Mouse (Mus musculus) c-Kit-positive CD71-positive TER-119-positive erythroid progenitor cells, embryonic 14.5 days (primary cell): Measurements from ENCODE around the gene Plekhf1.

ENCODE experiments used
- DNase-seq: peaks from one replicate; pipeline ENCODE4 v3.0.0-alpha.2; 2013; ENCODE audit warnings: low spot score

The Plekhf1 gene

DNA sequence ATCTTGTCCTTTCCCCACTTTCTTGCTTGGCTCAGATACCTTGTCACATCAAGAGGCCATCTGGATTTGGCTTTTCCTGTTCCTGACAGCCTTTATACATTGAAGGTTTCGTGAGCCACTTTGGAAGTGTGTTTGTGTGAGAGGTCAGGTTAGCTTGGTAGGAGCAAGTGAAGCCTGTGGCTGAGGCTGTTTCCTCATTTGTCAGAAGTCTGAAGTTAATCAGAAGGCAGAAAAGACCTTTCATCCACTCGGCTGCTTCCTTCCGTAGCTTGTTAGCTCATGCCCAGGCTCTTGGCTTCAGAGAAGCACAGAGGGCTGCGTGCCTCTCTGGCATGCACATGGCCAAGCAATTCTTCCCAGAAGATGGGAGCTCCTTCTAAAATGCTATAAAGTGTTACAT, 40.0 kb downstream of the Plekhf1 start:
- DNase-seq = no peak

DNA sequence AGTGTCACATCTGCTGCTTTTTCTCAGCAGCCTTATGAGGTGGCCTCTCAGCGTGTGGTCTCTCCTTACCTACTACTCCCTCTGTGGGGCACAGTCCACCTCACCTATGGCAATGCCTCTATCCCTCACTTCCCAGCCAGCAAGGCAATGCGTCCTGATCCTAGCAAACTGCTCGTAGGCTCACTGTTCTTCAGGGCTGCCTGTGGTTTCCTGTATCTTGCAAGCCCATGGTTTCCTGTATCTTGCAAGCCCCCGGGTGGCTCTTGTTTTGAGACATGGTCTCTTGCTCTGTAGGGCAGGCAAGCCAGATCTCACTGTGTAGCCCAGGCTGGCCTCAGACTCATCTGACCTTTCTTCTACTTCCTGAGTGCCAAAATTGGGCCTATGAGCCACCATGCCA, 41.0 kb downstream of the Plekhf1 start:
- DNase-seq = no peak

DNA sequence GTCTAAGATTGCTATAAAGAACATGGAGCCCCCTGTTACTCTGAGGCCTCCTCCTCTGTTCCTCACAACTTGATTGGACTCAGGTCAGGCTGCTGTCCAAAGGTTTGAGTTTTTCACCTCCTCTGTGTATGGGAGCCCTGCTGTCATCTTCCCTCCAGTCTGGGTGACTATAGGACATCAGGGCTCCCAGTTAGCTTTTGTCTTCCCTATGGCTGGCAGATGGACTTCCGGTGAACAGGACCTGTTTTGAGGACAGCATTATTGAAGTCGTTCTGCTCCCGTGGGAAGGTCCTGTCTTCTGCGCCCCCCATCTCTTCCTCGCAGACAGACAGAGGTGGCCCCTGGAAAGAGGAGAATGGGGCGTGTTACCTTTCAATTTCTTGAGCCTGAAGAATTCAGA, 43.0 kb downstream of the Plekhf1 start:
- DNase-seq = no peak

DNA sequence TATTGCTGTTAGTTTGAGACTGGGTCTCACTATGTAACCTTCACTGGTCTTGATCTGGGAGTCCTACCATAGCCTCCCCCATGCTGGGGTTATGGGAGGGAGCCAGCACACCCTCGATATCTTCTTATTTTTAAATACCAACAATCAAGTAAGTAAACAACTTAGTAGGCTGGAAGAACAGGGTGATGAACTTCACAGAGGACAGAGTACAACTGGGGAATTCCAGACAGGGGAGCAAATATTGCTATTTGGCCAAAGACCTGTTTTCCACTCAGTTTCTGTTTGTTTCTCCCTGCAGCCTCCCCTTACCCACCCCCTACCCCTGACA, 43.4 kb downstream of the Plekhf1 start:
- DNase-seq = no peak

DNA sequence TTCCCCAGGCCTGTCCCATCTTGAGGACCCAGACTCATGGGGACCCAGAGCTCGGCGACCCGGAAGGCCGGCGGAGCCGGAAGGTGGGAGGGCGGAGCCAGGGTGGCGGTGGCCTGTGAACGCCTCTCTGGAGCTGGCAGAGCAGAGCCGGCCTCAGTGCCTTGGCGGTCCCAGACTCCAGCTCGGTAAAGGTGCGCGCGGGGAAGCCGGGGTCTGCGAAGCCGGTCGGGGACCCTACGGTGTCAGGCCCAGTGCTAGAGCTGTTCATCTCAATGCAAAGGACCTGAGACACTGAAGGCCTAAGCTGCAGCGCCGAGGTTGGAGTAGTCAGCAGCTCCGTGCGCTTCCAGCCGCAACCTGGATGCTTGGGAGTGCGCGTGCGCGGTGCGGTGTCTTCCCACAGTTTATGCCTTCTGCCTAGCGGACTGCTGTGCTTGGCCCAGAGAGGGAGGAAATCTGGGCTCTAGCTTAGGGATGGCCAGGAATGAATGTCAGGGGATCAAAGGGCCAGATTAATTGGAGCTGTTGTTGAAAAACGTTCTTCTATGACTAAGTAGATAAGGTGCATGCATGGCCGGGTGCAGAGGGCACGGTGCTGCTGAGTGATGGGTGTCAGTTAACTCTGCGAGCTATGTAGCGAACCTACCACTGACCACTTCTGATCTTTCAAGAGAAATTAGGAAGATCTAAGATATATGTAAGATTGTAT, 44.0 kb downstream of the Plekhf1 start:
- DNase-seq = peak; percentile 69

DNA sequence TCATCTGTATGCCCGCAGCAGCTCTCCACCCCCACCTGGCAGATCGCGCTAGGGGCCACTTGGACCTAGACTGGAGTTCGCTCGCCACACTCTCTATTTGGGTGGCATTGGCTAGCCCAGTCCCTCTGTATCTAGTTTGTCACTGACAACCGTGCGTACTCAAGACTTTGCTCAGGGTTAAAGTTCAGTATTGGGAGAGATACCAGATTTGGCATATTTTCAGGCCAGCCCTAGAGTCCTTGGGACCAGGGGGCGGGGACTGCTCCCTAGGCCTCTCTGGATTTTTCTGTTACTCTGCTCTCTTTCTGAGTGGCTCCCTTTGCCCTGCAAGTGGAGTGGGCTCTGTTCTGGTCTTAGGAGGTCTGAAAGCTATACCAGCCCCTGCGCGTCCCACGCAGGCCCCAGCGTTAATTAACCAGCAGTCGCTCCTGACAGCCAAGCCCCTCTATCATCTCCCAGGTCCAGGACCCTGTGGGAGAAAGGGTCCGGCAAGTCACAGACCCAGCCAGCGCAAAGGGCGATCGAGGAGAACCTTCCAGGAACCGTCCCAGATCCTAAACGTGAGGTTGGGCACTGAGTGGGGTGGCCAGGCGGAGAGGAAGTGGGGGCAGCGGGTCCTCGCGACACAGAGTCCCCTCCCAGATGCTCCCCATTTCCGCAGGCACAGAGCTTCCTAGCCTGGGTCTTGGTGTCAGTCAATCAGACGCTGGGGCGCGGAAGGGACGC, 44.7 kb downstream of the Plekhf1 start, which contains the start of gene 1600014C10Rik:
TSS of gene 1600014C10Rik (plus strand) at position 256 of the 726 bp plus-strand sequence.
- DNase-seq = peak; percentile 62

DNA sequence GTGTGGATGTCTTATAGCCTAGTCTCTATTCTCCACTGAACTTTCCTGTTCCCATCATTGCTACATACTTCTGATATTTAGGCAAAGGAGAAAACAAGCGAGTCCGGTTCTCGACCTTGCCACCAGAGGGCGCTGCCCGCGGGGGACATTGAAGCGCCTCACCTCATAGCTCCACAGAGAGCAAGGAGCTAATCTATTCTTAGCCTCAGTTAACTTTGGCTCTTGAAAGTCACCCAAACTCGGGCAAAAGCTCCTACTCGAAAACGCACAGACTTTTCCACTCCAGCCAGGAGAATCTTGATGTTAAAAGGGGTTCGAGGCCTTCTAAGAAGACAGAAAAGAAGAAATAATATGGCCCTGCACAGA, 45.2 kb downstream of the Plekhf1 start:
- peak; percentile 82 for DNase-seq

DNA sequence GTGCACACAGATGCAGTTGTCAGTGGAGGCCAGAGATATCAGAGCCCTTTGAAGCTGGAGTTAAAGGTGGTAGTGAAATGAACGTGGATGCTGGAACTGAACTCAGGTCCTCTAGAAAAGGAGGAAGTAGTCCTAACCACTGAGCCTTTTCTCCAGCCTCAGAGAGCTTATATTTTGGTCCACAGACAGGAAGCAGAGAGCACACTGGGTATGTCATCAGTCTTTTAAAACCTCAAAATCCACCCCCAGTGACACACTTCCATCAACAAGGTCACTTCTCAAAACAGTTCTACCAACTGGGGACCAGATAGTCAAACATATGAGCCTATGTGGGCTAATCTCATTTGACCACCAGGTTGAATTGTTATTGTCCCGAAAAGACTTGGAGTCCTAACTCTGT, 46.5 kb downstream of the Plekhf1 start:
- no peak for DNase-seq

DNA sequence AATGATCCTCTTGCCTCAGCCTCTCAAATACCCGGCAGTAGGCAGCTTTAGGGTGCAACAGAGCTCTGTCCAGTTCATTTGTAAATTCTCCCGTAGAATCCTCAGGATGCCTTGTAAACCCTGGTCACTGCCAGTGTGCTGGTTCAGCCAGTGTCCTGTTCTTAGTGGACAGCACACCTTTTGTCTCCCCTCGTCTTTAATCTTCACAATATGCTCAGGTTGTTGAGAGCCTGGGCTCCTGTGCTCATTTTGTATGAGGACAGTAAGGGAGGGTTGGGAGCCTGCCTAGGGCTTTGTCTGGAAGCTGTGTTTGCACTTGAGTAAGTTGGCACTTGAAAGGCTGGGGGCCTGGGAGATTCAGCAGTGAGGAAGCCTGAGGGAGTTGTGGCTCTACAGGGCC, 47.9 kb downstream of the Plekhf1 start:
- DNase-seq = no peak

DNA sequence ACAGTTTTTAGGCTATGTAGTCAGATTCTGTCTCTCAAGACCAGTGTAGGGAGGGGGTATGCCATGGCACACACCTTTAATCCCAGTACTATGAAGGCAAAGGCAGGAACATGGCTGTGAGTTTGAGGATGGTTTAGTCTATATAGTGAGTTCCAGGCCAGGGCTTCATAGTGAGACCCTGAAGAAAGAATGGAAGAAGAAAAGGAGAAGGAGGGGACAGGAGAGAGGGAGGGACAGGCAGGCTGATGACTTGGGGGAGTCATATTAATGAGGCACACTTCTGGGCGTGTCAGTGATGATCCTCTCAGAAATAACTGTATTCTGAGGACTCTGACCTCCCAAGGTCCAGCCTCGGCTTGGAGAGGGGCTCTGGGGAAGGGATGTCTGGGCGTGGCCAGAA, 51.8 kb downstream of the Plekhf1 start:
- DNase-seq = no peak

DNA sequence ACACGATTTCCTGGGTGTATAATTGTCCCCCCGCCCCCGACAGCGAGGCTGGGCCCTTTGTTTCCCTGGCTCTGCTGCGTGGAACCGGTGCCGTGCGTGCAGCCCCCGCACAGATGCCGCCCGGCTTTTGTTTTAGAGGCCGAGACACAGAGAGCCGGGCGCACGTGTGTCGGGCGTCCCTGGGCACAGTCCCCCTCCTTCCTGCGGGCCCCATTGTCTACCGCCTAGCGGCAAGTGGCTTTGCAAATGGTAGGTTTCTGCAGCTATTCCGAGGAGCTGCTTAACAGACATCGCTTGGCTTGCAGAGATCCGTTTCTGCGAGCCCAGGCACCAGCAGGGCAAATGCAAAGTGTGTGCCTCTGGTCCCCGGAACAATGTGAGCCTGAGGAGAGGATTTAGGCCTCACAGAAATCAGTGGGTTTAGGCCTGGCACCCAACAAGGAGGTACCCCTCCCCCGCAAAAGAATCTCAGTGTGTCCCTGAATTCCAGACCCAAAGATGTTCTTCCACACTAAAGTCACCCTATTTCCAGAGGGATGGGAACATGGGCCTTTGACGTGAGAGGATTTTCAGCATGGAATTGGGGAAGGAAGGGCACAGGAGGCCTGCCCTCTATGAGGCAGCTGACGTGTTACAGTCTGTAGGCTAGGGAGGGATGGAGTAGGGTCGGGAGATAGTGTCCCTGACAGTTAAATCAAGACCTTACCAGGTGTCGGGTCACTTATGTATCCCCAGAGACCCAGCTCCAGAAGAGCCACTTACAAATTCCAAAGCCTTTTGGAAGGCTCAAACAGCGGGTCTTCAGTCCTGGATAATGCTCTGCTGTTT, 53.3 kb downstream of the Plekhf1 start:
- no peak for DNase-seq

DNA sequence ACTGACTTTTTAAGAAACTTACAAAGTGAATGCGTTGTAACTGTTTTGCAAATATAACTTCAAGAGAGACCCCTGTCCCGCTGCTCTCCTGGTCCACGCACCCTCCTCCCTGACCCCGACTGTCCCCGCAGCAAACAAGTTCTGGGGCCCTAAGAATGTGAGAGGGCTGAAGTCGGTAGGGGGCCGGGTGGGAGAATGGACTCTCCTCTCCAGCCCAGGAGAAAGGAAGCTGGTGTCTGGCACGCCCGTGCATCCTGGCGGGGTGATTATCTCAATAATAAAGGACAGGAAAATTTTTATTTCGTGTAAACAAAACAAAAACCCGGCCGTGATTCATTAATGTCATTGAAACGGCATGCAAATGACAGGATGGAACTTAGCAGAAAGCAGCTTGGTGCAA, 53.9 kb downstream of the Plekhf1 start:
- DNase-seq = no peak

DNA sequence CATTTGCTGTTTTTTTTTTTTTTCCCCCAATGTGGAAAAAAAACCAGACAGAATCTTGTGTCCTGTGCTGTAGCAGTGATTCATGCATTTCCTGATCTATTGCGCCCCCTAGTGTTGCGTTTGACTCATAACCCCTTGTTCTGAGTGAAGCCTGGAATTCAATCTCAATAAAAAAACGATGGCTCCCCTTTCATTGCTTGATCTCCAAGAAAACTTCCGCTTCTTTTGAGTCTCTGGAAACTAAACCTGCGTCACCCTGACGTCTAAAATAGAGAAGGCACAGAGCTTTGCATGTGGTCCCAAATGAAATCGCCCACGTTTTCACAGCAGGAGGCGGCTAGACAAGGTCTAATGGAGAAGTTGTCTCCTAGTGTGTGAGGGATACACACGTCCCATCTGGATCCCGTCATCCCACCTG, 60.1 kb downstream of the Plekhf1 start:
- DNase-seq = no peak
